Mouse (Mus musculus): ENCODE data around the gene Rpl18a.

DNA sequence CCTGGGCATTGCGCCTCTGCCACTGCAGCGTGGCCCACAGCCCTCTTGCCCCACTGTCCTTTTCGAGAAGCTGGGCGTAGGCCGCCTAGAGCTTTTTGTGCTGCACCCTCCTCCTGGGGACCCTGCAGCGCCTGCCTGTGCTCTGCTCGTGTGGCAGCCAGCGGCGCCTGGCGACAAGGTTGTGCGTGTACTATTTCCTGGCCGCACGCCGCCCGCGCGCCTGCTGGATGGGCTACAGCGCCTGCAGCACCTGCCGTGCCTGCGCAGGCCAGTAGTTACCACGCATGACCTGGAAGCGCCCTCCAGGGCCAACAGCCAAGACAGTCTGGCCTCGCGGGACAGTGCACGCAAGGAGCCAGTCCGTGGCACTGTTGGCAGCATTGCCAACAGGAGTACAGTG lies 16.3 kb upstream of the Rpl18a start:
- TF ChIP-seq CTCF (IDR thresholded peaks at IDR 0.05), result no peak
- TF ChIP-seq EP300 (IDR thresholded peaks at IDR 0.05), result no peak
